Mouse (Mus musculus) B cell, adult 67 days (primary cell): ENCODE measurements around the gene Pcyt1a. TPM values are rescaled to one million over a fixed set of nuclear protein-coding genes. Genes with fewer than 3 reads are reported as not detected.

Experiments used
- total RNA-seq, 2 experiments: library from RNA; stranded (reverse); gene quantifications; 4 replicates each; pipeline ENCODE4 v1.2.4; 2023

Pcyt1a gene
- total RNA-seq, result 10 to 100 TPM; 39.1 to 54.0 TPM

DNA sequence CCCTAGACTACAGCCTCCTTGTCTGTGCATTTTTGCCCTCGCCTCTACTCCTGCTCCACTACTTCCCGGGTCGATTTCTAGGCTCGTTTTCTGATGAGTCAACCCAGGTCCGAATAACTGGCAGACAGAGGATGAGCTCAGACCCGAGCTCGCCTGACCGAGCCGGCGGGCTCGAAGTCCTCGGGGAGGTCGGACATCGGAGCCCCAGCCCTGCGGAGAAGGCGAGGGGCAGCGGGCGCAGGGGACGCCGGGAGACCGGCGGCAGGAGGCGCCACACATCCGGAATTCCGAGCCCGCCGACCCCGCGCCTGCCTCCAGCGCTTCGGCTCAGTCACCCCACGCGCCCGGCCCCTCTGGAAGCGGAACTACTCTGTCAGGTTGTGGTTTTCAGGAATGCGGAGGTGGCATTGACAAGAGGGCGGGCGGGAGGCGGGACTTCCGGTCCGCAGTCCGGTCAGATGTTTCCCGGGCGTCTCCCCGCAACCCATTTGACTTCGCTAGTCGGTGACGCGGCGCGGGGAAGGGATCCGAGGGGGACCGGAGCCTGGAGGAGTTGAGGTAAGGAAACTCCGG is at the start of gene Pcyt1a:
Gene Pcyt1a, plus strand, starts transcription at position 448 of the 573 bp plus-strand sequence.

DNA sequence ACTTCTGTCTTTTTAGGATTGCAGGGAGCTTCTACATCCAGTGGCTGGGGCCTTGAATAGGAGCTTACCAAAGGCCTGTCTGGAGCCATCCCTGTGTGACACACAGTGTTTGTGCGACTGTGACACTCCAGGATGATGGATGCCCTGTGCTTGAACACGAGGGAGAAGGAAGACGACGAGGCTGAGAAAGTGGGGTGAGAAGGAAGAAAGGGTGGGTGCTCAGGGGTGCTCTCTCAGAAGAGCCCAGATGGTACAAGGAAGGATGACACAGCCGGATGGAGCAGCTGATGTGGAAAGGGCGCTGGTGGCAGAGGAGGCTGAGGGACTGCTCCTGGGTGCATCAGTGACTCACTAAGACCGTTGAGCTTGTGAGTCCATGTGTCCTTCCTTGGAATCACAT is 30.5 kb upstream of the Pcyt1a start, which contains the start of gene Tm4sf19:
Gene Tm4sf19, plus strand, starts transcription at position 240 of the 400 bp plus-strand sequence.

DNA sequence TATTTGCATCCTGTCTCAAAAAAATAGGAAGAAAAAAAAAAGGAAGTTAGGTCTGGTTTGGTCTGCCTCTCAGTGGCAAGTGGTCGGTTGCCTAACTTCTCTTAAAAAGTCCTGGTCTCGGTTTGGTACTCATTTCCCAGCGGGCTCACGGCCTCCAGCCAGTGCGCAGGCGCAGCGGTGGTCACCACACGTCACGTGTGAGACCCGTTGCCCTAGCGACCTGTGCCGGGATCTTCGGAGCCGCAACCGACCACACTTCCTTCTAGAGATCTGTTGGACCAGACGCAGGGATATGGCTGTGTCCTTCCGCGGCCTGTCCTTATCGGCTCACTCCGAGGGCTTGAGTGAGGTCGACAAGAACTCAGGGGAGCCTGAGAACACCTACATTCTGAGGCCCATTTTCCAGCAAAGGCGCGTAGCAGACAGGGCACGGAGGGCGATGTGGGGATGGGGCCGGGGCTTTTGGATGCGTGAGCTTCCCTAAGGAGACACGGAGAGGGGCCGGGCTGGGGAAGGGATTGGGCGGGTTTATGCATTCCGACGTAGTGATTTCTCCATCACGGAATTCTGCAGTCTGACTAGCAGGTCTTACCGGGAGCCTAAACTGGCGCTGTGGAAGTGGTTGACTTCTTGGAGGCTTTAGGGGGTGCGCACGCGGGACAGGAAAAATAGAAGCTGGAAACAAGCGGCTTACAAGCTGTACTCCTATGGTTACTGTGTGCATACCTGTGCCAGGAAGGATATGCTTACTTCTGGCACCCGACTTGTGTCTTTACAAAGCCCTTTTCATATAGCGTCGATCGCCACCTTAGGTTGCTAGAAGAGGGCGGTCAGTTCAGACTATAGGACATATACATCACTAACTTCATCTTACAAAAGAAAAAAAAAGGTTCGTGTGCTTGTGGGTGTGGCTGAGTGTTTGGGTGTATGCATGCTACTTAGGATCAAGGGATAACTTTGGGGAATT is 10.9 kb upstream of the Pcyt1a start, which contains the start of gene Tctex1d2:
Gene Tctex1d2, plus strand, starts transcription at position 186 of the 967 bp plus-strand sequence.

DNA sequence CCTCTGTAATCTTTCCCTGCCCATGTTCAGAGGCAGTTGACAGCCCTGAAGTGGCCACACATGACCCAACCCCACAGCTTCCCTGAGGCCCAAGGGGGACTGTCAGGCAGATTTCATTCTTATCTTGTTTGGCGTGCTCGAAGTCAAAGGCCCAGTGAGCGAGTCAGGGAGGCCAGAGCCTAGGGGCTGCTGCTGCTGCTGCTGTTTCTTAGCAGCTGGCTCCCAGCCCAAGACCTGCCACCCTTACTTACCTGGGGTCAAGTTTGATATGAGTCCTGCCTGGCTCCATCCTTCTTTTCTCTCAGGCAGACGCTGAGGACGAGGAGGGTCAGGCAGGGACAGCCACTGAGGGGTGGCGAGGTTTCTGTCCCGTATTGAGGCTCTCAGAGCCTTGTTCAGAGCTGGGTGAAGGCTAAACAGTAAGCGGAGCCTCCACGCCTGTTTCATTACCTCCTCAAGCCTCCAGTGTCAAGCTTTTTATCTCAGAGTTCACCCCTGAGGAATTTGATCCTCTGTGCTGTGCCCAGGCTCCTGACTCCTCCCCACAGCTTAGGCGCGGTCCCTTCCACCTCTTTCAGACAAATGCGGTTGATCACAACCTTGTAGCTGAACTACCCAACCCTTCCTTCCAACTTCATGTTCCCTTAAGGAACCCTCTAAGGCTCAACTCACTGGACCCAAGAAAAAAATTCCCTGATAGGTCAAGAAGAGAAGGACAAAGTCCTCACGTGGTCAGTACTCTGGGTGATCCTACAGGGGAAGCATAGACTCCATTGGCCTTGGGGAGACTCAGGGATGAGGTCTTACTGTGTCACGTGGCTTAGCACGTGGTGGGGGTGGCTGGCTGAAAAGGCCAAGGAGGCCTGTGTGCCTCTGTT is 56.8 kb downstream of the Pcyt1a start, which contains the start of gene Slc51a:
Gene Slc51a, minus strand, starts transcription at position 646 of the 878 bp plus-strand sequence.

DNA sequence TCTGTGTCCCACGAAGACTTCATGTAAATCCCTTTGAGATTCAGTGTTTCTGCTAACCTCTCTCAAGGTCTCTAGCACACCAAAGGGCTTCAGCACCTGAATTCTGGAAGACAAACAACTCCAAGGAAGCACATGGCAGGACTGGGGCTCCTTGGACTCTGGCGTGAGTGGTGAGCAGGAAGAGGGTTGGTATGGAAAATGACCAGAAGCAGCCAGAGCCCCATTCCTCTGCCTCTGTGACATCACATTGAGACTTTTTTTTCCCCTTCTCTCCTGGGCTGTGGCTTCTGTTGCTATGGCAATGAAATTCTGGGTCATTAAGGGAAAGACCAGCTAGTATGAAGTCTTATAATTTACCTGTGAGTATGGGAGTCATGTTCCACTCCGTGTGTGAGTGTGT is 65.2 kb downstream of the Pcyt1a start, which contains the start of gene Zdhhc19:
Gene Zdhhc19, plus strand, starts transcription at position 301 of the 400 bp plus-strand sequence.

Other genes with a start within 250 kb of the Pcyt1a start
- gene Fbxo45, start 183.8 kb upstream of the Pcyt1a start, total RNA-seq, result 10 to 100 TPM; 11.5 to 12.8 TPM
- 10 to 100 TPM; 10.9 to 14.0 TPM for gene Wdr53, start 183.7 kb upstream of the Pcyt1a start, total RNA-seq
- gene Smco1, start 159.5 kb upstream of the Pcyt1a start, total RNA-seq, result 1 to 10 TPM in 1 of 2 experiments, not detected in 1; 1.7 TPM
- gene Rnf168, start 153.5 kb upstream of the Pcyt1a start, total RNA-seq, result 10 to 100 TPM; 18.4 to 20.0 TPM
- 10 to 100 TPM; 61.1 to 74.6 TPM for gene Ubxn7, start 98.7 kb upstream of the Pcyt1a start, total RNA-seq
- under 1 TPM in 1 of 2 experiments, not detected in 1; 0.44 TPM for gene Tm4sf19, start 30.4 kb upstream of the Pcyt1a start, total RNA-seq
- 1 to 10 TPM; 5.0 to 5.1 TPM for gene Tctex1d2, start 11.2 kb upstream of the Pcyt1a start, total RNA-seq
- not detected for gene Slc51a, start 57.0 kb downstream of the Pcyt1a start, total RNA-seq
- gene Zdhhc19, start 65.3 kb downstream of the Pcyt1a start, total RNA-seq, result not detected
- 10 to 100 TPM; 75.4 to 75.9 TPM for gene Tfrc, start 178.0 kb downstream of the Pcyt1a start, total RNA-seq
- 100 to 1,000 TPM; 130 to 138 TPM for gene Tnk2, start 213.0 kb downstream of the Pcyt1a start, total RNA-seq